Mouse (Mus musculus): ENCODE measurements around the gene Ankrd13d. TPM values are rescaled to one million over a fixed set of nuclear protein-coding genes. Genes with fewer than 3 reads are reported as not detected.

Ankrd13d gene
- polyA plus RNA-seq, 1 experiment from 2014 or later = 14.4 TPM

DNA sequence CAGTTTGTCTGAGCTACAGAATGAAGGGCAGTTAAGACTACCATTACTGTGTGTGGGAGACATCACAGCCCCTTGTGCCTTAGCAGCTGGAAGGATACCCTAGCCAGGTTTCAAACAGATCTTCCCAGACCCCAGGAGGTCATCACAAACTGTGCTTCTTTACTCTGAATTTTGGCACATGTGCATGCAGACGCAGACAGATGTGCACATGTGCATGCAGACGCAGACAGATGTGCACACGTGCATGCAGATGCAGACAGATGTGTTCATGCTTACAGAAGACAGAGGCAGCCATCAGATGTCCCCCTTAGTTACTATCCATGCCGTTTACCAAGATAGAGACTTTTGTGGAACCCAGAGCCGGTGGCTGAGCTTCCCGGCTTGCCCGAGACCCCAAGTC is 16.2 kb upstream of the Ankrd13d start:
- Histone ChIP-seq H3K9me3 (no peaks in the 10 kb centered on the region), H3K27me3 (ENCODE audit: insufficient read depth, poor library complexity, severe bottlenecking) (no peaks in the 10 kb centered on the region), H3K27ac (no peak overlapping the region), H3K4me3 (no peak overlapping the region), H3K36me3 (peaks cover 41% of the 10 kb centered on the region), H3K4me1 (replicated peaks) (peaks cover 52% of the 10 kb centered on the region)
- 92% methylated on average over 7 of the region's 7 CpGs for WGBS
- no peak for DNase-seq (ENCODE audit: low spot score)

DNA sequence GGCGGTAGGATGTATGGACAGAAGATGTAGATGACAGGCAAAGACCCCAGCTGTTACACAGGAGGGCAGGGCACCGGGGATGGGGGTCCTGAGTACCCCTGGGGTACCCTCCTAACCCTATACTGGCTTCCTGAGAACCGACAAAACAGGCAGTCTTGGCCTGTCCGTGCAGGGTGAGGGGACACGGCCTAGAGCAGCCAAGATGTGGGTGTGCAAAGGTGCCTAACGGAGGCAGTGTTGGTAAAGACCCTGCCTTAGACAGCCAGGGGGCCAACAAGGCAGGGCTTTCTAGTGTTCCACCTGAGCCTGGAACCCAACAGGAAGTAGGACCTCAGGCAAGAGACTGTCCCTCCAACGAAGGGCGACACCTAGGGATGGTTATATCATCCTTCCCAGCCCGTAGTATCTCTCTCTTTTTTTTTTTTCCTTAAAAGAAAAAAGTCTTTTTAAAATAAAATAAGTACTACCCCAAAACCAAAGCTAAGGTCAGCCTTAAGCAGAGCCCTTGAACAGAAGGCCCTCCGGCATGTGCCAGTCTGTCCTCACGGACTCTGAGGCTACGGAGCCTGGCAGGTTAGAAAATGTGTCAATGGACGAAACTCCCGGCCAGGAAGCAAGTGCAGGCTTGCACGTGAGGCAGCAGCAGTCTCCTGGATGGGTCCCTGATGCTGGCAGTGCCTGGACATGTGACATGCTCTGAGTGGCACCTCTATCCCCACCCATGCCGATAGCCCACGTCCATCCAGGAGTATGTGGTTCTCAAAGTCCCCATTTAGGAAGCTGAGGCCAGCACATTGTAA is 15.6 kb upstream of the Ankrd13d start:
- Histone ChIP-seq H3K9me3 (no peaks in the 10 kb centered on the region), H3K4me1 (replicated peaks) (peaks cover 46% of the 10 kb centered on the region), H3K36me3 (peaks cover 47% of the 10 kb centered on the region), H3K27ac (no peak overlapping the region), H3K27me3 (ENCODE audit: insufficient read depth, poor library complexity, severe bottlenecking) (no peaks in the 10 kb centered on the region), H3K4me3 (no peak overlapping the region)
- 91% methylated on average over 17 of the region's 17 CpGs for WGBS
- DNase-seq (ENCODE audit: low spot score) = no peak

DNA sequence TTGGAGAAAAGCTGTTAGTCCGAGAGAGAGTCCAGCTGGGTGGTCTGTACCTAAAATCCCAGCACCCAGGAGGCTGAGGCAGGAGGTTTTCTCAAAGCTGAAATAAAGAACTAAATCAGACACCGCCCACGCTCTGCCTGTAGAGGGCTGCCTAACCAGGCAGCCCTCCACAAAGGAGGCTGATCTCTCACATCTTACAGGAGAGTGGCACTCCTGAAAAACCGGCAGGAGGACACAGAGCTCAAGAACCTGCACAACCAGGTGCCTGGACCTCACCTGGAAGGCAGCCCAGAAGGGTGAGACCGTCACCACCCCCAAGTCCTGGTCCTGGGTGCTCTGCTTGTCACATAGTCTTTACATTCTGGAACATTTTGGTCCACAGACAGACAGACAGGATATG is 14.9 kb upstream of the Ankrd13d start:
- no peak overlapping the region for H3K27ac ChIP-seq
- H3K9me3 ChIP-seq = no peaks in the 10 kb centered on the region
- H3K27me3 ChIP-seq (ENCODE audit: insufficient read depth, poor library complexity, severe bottlenecking) = no peaks in the 10 kb centered on the region
- no peak overlapping the region for H3K4me3 ChIP-seq
- no peak for DNase-seq (ENCODE audit: low spot score)
- peaks cover 54% of the 10 kb centered on the region for H3K36me3 ChIP-seq
- peaks cover 39% of the 10 kb centered on the region for H3K4me1 ChIP-seq (replicated peaks)
- 91% methylated on average over 5 of the region's 5 CpGs for WGBS

DNA sequence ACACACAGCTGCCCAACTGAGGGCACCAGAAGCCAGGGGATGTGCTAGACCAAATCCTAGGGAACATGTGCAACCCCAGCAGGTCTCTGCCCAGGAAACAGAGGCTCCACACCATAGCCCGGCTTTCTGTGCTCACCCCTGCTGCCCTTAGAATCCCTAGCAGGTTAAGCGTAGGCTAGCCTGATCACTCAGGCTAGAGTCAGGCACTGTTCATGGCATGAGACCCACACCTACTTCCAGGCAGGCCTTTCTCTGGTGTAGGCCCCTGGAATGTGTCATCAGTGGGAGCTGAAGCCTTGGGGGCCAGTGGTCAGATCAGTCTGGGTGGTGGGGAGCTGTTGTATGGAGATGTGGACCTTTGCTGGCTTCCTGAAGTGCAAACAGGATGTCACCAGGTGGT is 13.7 kb upstream of the Ankrd13d start:
- H3K9me3 ChIP-seq = no peaks in the 10 kb centered on the region
- H3K4me3 ChIP-seq = no peak overlapping the region
- H3K27ac ChIP-seq = peak overlapping the region; percentile 23; the same call in 1 of the 2 replicates
- peaks cover 66% of the 10 kb centered on the region for H3K36me3 ChIP-seq
- H3K4me1 ChIP-seq (replicated peaks) = peaks cover 27% of the 10 kb centered on the region
- no peaks in the 10 kb centered on the region for H3K27me3 ChIP-seq (ENCODE audit: insufficient read depth, poor library complexity, severe bottlenecking)
- 94% methylated on average over 2 of the region's 2 CpGs for WGBS
- no peak for DNase-seq (ENCODE audit: low spot score)

DNA sequence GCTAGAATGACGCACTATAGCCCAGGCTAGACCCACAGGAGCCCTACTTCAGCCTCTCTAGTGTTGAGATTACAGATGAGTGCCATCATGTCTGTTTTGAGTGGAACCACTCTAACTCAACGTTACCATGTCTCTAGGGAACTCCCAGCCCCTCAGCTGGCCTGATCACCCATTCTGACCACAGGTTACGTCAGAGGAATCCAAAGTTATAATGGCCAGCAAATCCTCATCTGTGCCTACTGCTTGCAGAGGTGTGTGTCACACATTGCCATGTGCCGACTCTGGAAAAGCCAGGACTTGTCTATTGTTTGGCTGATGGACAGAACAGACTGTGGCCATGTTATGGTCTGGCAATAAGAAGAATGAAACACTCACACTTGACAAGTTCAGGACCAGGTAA is 12.5 kb upstream of the Ankrd13d start:
- H3K4me3 ChIP-seq = no peak overlapping the region
- no peaks in the 10 kb centered on the region for H3K27me3 ChIP-seq (ENCODE audit: insufficient read depth, poor library complexity, severe bottlenecking)
- H3K4me1 ChIP-seq (replicated peaks) = peaks cover 22% of the 10 kb centered on the region
- H3K9me3 ChIP-seq = no peaks in the 10 kb centered on the region
- no peak overlapping the region for H3K27ac ChIP-seq
- peaks cover 79% of the 10 kb centered on the region for H3K36me3 ChIP-seq
- WGBS = 94% methylated on average over 4 of the region's 4 CpGs
- DNase-seq (ENCODE audit: low spot score) = no peak

DNA sequence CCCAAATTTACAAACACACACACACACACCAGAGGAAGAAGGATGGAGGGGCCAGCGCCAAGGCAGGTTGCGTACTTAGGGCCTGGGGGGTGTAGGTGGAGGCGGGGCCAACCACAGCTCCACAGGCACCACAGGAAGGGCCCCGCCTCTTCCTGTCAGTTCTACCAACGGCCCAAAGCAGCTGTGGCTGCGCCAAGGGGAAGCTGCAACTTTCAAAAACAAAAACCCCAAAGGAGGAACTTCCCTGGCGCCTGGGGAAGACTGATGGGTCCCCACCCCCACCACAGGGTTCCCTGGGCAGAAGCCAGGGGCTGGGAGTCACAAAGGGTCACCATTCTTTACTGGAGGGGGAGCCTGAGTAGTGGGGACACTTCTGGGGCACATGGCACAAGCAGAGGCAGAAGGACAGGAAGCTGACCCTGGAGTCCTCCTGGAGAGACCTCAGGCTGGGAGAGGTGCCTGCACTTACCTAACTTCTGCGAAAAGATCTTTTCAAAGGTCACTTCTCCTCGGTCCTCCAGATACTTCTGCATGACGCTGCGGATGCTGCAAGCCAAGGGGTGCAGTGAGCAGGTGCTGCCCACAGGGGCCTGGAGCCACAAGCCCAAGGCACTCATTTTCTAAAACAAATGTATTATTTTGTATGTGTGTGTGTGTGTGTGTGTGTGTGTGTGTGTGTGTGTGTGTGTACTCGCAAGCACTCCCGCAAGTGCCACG is 11.6 kb upstream of the Ankrd13d start:
- Histone ChIP-seq H3K4me1 (replicated peaks) (peaks cover 13% of the 10 kb centered on the region; the same call in 1 of the 2 replicates), H3K9me3 (no peaks in the 10 kb centered on the region), H3K36me3 (peaks cover 87% of the 10 kb centered on the region), H3K4me3 (no peak overlapping the region), H3K27ac (0 out of 2 replicates have a peak overlapping the region, but pooled peaks have one; percentile 1), H3K27me3 (ENCODE audit: insufficient read depth, poor library complexity, severe bottlenecking) (no peaks in the 10 kb centered on the region)
- no peak for DNase-seq (ENCODE audit: low spot score)
- WGBS = 69% methylated on average over 14 of the region's 14 CpGs

DNA sequence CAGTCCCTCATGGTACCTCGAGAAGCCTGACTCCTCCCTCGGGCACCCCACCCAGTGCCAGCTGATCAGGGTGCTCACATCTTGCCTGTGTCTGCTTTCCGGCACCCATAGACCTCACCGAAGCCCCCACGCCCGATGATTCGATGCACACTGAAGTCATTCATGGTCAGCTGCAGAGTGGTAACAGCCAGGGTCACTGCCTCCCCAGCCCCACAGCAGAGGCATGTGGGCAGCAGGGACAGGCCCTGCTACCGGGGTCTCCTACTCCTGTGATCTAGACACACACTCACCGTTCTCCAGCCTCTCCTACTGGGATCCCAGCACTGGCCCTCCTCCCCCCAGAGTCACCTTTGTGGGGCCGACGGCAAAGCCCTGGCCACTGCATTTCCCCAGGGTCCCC is 8.2 kb upstream of the Ankrd13d start:
- no peak for DNase-seq (ENCODE audit: low spot score)
- H3K27me3 ChIP-seq (ENCODE audit: insufficient read depth, poor library complexity, severe bottlenecking) = no peaks in the 10 kb centered on the region
- whole genome bisulfite sequencing = 91% methylated on average over 11 of the region's 11 CpGs
- no peak overlapping the region for H3K4me3 ChIP-seq
- no peaks in the 10 kb centered on the region for H3K9me3 ChIP-seq
- H3K4me1 ChIP-seq (replicated peaks) = 0 out of 2 replicates have a peak, but pooled peaks cover 7% of the 10 kb centered on the region
- peaks cover 99% of the 10 kb centered on the region for H3K36me3 ChIP-seq
- no peak overlapping the region for H3K27ac ChIP-seq

DNA sequence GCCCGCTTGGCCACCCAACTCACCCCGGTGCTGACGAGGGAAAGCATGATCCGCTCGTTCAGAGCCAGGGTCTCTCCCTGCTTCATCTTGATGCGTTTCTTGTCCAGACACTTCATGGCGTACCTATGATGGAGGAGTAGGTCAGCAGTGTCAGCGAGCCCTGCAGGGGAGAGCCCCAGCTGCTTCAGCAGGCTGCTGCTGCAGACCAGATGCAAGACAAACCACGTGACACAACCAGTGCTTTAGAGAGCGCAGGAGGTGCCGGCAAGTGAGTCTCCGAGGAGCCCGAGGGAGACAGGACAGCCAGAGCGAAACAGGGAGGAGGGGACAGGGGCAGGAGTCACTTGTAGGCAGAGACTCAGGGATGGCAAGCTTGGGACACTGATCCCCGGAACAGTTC is 7.8 kb upstream of the Ankrd13d start:
- Histone ChIP-seq H3K4me1 (replicated peaks) (0 out of 2 replicates have a peak, but pooled peaks cover 7% of the 10 kb centered on the region), H3K27me3 (ENCODE audit: insufficient read depth, poor library complexity, severe bottlenecking) (no peaks in the 10 kb centered on the region), H3K36me3 (peaks cover 100% of the 10 kb centered on the region), H3K27ac (no peak overlapping the region), H3K4me3 (no peak overlapping the region), H3K9me3 (no peaks in the 10 kb centered on the region)
- 75% methylated on average over 15 of the region's 15 CpGs for WGBS
- no peak for DNase-seq (ENCODE audit: low spot score)

DNA sequence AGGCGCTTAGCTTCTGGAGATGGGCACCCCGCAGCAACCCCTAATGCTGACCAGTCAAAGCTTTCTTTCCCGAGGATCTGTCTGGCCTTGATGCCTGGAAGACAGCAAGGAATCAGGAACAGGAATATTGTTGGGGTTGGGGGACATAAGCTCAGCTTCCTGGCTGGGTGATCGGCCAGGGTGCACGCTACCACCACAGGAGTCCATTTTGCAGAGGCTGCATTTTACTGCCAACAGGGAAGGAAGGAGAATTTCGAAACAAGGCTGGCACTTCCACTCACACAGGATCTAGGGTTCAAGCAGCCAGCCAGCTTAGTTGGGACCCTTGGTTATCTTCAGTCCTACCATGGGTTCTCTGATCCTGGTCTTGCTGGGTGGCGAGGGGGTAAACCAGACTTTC is 716 bp upstream of the Ankrd13d start:
- Histone ChIP-seq H3K4me3 (peak overlapping the region; percentile 75), H3K27me3 (ENCODE audit: insufficient read depth, poor library complexity, severe bottlenecking) (peaks cover 14% of the 10 kb centered on the region), H3K4me1 (replicated peaks) (peaks cover 22% of the 10 kb centered on the region), H3K9me3 (peaks cover 5% of the 10 kb centered on the region; the same call in 1 of the 2 replicates), H3K36me3 (peaks cover 62% of the 10 kb centered on the region), H3K27ac (peak overlapping the region; percentile 87)
- DNase-seq (ENCODE audit: low spot score) = no peak
- 49% methylated on average over 7 of the region's 7 CpGs for WGBS

DNA sequence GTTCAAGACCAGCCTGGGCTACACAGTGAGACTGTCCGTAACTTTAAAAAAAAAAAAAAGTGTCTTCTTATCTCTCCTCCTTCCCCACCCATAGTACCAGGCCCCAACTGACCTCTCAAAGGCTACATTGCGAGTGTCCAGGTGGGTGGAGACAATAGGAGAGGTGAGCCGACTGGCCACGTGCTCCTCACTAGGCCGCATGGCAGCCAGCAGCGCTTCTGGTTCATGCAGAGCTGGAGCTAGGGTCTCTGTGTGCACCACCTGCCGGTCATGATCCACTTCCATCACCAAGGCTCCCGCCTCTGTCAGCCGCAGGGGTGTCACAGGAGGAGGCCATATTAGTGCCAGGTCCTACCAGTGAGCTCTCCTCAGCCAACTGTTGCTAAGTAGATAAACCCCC is 2.5 kb downstream of the Ankrd13d start:
- no peak for DNase-seq (ENCODE audit: low spot score)
- peaks cover 14% of the 10 kb centered on the region for H3K27me3 ChIP-seq (ENCODE audit: insufficient read depth, poor library complexity, severe bottlenecking)
- H3K36me3 ChIP-seq = peaks cover 30% of the 10 kb centered on the region
- peaks cover 11% of the 10 kb centered on the region; the same call in 1 of the 2 replicates for H3K9me3 ChIP-seq
- H3K27ac ChIP-seq = no peak overlapping the region
- H3K4me3 ChIP-seq = no peak overlapping the region
- H3K4me1 ChIP-seq (replicated peaks) = peaks cover 22% of the 10 kb centered on the region
- 96% methylated on average over 9 of the region's 9 CpGs for WGBS

DNA sequence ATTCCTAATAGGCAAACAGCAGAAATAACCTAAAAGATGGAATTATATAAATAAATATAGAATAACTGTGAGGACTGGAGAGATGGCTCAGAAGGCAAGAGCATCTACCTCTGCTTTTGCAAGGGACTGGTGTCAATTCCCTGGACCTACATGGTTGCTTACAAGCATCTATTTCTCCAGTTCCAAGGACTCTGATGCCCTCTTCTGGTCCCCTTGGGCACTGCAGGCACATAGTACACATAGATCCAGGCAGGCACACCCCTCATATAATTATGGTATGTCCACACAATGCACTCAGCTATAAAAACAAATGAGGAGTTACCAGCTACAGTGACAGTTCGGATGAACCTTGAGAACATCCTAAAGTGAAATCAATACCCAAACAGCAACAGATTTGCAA is 3.5 kb downstream of the Ankrd13d start:
- Histone ChIP-seq H3K4me1 (replicated peaks) (peaks cover 22% of the 10 kb centered on the region), H3K36me3 (peaks cover 21% of the 10 kb centered on the region), H3K4me3 (no peak overlapping the region), H3K27me3 (ENCODE audit: insufficient read depth, poor library complexity, severe bottlenecking) (peaks cover 14% of the 10 kb centered on the region), H3K27ac (no peak overlapping the region), H3K9me3 (peaks cover 11% of the 10 kb centered on the region; the same call in 1 of the 2 replicates)
- DNase-seq (ENCODE audit: low spot score) = no peak
- WGBS = 95% methylated on average over 1 of the region's 1 CpGs

DNA sequence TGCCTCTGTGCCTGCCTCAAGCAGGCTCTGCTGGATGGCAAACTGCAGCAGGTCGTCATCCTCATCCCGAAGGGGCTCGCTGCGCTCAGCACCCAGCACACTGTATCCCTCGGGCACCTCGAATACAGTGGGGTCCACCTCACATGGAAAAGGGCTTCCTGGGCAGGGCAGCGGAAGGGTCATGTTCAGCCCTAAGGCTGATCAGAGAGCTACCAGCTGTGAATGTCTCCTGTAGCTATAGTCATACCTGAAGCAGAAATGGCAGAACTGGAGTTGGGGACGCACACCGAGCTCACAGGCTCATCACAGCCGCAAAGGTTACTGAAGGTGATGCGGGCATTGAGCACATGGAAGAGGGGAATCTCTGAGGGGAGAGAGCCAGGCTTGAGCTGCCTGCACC is 12.0 kb downstream of the Ankrd13d start:
- Histone ChIP-seq H3K9me3 (peaks cover 3% of the 10 kb centered on the region; the same call in 1 of the 2 replicates), H3K36me3 (peaks cover 26% of the 10 kb centered on the region), H3K27me3 (ENCODE audit: insufficient read depth, poor library complexity, severe bottlenecking) (peaks cover 45% of the 10 kb centered on the region), H3K4me3 (no peak overlapping the region), H3K27ac (no peak overlapping the region), H3K4me1 (replicated peaks) (peaks cover 10% of the 10 kb centered on the region)
- no peak for DNase-seq (ENCODE audit: low spot score)
- WGBS = 93% methylated on average over 11 of the region's 11 CpGs

DNA sequence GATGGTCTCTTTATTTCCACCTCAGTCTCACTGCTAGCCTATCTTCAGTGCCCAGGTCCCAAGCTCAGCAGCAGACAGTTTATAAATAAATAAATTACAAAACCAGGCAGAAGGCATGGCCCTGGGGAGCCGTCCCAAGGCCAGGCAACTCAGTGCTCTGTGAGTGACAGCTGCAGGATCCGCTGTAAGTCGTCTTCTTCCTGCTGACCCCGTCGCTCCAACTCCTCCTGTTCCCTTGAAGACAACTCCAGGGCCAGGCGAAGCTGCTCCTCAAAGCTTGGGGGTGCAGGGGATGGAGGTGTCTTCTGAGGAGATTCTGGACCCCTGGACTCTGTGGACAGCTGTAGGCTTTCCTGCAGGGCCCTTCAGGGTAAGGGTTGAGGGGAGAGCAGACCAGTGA is 12.8 kb downstream of the Ankrd13d start:
- WGBS = 63% methylated on average over 6 of the region's 6 CpGs
- Histone ChIP-seq H3K4me3 (no peak overlapping the region), H3K9me3 (no peaks in the 10 kb centered on the region), H3K4me1 (replicated peaks) (peaks cover 10% of the 10 kb centered on the region), H3K36me3 (peaks cover 26% of the 10 kb centered on the region), H3K27me3 (ENCODE audit: insufficient read depth, poor library complexity, severe bottlenecking) (peaks cover 45% of the 10 kb centered on the region), H3K27ac (no peak overlapping the region)
- DNase-seq (ENCODE audit: low spot score) = no peak
